Mouse (Mus musculus): ENCODE results near the gene Sema3d. TPM values are rescaled to one million over a fixed set of nuclear protein-coding genes. Genes with fewer than 3 reads are reported as not detected.

Gene Sema3d
- total RNA-seq, 2 experiments from 2014 or later = 0.87 to 1.5 TPM

GRCm38 (mm10) chr5:12499791-12500504, 116.8 kb downstream of the Sema3d start:
- DNase-seq = no peak

GRCm38 (mm10) chr5:12512471-12512870, 129.3 kb downstream of the Sema3d start:
- DNase-seq = no peak

DNA sequence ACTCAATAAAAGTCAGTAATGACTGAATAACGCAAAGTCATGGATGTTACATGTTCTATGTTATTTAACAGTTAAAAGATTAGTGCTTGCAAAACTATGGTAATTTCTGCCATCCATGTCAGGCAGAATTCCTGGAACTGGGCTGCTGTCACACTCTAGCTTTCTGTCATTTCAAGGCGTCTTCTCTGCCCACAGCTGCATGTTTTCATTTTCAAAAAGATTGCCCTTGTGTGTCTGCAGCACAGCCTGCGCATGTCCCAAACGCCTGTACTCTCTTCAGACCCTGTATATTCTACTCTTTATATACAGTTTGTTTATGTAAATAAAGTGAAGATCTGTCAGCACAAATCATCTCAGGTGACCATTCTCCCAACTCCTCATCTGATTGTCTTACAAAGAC, 132.1 kb downstream of the Sema3d start:
- no peak for DNase-seq

GRCm38 (mm10) chr5:12525235-12525767, 142.1 kb downstream of the Sema3d start:
- DNase-seq = no peak

DNA sequence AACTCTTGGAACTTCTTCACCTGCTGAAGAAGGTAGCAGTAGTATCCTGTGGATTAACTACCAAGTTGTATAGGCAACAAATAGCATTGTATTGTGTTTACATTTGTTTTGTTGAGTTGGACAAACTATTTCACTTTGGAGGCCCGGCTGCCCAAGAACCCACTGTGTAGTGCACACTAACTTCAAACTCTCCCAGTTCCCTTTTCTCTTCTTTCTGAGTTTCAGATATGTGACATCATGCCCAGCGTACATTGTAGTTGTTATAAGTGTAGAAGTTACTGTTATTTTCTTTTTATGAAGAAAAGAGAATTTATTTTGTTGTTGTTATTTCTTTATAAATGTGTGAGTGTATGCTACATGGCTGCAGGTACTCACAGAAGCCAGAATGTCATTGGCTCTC, 145.4 kb downstream of the Sema3d start:
- DNase-seq = no peak

DNA sequence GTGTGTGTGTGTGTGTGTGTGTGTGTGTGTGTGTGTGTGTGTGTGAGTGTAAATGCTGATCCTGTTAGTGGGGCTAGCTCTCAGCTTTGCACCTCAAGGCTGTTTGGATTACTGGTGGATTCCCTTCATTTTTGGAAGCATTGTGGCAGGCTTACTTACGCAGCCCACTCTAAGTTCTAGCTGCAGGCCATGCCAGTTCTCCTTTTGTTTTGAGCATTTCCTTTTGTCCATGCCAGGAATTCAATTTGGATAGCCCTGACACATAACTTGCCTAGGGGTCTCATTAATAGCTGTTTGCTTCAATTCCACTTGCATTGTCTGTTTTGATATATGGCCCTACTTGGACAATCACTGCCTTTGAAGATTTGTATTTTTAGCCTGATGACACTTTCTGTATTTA, 146.6 kb downstream of the Sema3d start:
- DNase-seq = no peak

GRCm38 (mm10) chr5:12541268-12541667, 158.1 kb downstream of the Sema3d start:
- no peak for DNase-seq

DNA sequence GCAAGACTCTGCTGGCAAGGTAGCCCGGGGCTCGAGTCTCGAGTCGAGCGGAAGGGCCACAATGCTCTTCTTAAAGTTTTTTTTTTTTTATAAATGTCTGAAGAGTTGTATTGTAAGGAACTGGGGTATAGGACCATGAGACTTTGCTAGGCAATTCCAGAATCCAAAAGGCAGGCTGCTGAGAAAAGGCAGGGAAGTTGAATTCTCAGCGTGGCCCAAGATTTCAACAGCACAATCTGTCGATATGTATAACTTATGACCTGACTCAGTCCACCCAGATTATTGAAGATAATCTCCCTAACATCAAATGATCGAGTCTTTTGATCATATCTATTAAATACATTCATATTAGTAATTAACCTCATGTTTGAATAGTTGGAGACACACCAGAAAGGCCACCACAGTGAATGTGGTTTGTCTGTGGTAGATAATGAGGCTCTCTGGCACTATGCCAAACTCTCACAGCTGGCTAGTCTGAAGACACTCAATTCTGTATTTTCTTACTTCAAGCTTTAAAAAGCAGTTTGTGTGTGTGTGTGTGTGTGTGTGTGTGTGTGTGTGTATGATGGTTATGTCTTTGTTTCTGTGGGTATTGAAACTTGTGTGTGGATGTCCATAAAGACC, 166.0 kb downstream of the Sema3d start:
- DNase-seq = no peak

DNA sequence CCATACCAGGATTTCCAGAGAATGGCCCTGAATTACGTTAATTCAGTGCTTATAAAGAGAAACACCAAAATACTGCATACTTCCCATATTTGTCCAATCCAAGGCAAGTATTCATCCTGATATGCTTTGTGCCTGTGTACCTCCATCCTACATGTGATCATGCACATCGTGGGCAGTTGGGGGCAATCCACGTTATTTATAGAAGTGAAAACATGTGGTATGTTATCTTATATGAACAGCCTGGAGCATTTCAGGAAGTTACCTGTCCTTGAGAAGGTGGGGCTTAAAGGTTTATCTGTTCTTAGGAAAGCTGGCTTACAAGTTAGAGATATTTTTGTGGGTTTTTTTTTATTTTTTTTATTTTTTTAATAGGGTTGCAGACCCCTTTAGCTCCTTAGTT, 172.2 kb downstream of the Sema3d start:
- DNase-seq = no peak

DNA sequence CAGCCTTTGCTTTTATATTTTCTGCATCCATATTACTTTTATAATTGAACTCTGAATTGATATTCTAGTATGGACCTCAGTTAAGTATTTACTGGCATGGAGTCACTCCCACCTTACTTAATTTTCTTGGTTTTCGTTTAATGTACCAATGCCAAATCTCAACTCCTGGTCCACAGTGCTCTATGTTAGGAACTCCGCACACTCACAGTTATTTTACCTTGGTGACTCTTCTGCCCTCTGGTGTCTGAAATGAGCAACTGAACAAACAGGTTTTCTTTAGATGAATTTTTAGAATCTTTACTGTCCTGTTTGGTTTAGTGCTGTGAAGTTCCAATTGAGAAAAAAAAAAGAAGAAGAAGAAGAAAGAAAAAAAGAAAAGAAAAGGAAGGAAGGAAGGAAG, 174.7 kb downstream of the Sema3d start:
- DNase-seq = no peak

DNA sequence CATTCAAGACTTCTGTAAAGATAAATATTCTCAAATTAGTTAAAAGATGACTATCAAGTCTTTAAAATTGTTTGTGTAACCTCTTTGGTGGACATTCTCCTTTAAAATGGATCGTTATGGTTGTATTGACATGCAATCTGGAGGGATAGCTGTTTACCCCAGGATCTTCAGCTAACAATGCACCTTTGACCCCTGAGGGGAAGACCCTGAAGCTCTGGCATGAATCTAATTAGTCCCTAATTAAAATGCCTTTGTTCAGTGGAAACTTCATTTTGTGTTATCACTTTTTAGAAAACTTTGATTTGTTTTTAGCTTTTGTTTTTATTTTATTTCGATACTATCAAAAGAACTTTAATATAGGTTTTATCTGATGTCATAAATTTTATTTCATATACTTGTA, 178.6 kb downstream of the Sema3d start:
- DNase-seq = no peak

DNA sequence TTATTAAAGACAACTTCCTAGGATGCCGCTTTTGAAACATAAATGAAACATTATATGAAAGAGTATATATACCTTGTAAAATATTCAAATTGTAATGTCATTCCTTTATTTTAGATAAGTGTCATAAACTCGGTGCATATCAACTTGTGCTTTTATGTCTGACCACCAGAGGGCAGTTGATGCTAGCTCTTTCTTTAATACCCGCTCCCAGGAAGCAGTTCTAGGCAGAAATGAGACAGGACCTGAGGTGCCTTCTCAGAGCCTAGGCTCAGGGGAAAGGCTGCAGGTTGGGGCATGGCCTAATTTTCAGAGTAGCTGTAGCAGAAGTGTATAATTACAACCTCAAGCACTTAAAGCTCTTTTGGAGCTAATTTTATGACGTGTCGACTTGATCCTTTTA, 179.0 kb downstream of the Sema3d start:
- no peak for DNase-seq

DNA sequence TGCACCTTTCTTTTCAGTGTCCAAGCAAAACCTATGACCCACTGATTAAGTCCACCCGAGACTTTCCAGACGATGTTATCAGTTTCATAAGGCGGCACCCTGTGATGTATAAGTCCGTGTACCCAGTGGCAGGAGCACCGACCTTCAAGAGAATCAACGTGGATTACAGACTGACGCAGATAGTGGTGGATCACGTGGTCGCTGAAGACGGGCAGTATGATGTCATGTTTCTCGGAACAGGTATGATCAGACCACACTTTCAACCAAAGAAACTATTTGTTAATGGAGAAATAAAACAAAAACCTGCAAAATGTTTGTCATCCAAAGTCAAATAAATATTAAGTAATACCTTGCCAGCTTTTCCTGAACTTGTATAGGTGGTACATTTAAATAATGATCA, 179.9 kb downstream of the Sema3d start:
- no peak for DNase-seq

DNA sequence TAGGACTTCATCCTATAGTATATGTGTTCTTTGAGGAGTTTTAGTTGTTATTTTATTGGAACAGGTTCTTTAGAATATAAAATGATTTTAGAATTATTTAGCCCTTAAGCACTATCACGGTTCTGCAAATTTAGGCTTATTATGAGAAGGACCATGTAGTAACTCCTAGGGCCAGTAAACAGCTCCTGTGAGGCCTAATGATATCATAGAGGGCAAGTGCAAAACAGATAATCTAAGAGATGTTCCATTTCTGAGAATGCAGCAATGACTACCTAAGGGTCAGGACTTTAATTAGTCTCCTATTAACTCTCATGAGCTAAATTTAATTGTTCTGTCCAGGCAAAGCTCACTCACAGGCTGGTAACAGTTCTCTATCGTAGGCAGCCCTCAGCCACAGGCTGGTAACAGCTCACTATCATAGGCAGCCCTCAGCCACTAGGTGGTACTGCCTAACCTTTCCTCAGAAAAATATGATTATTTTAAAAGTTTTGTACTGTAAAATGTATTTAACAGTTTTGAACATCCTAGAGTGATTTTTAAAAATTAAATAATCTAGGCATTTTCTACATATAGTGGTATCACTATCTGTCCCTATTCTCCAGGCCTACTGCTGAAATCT, 181.5 kb downstream of the Sema3d start:
- no peak for DNase-seq

- DNase-seq = no peak
Observed at GRCm38 (mm10) chr5:12566568-12566967, 183.4 kb downstream of the Sema3d start.

DNA sequence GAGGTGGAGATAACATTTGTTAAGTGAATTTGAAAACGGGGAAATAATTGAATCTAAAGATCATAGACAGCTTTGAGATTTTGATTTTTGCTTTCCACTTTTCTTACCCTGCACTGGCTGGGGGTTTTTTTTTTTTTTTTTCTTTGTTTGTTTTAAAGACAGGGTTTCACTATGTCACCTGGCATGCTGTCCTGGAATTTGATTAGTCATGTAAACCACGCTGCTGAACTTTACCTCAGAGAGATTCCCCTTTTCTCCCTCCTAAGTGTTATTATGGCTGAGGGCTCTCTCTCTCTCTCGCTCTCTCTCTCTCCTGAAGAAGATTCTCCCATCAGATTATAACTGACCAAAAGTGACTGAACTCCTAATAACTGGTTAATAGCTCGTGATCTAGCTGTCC, 191.4 kb downstream of the Sema3d start:
- DNase-seq = no peak

GRCm38 (mm10) chr5:12575262-12575661, 192.1 kb downstream of the Sema3d start:
- DNase-seq = no peak

DNA sequence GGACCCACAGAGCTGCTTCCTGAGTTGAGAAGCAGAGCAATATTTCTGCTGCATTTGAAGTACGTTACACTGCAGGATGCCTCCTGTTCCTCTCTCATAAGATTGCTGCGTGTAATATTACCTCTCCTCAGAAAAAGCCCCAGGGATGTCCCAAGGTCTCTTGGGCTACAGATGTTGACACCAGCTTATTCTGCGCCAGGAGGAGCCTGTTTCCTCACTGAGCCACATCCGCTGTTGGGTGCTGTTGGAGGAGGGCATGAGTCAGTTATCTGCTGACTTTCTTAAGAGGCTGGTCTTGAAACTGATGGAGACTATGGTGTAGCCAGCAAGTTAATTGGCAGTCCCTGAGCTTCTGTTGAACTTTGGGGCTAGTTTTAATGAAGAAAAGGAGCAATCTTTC, 196.6 kb downstream of the Sema3d start:
- DNase-seq = no peak

GRCm38 (mm10) chr5:12582540-12582939, 199.4 kb downstream of the Sema3d start:
- no peak for DNase-seq

- DNase-seq = no peak
Observed at GRCm38 (mm10) chr5:12583293-12583834, 200.2 kb downstream of the Sema3d start.

DNA sequence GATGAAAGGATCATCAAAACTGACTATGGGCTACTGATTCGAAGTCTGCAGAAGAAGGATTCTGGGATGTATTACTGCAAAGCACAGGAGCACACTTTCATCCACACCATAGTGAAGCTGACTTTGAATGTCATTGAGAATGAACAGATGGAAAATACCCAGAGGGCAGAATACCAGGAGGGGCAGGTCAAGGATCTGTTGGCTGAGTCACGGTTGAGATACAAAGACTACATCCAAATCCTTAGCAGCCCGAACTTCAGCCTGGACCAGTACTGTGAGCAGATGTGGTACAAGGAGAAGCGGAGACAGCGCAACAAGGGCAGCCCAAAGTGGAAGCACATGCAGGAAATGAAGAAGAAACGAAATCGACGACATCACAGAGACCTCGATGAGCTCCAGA, 201.7 kb downstream of the Sema3d start:
- DNase-seq = no peak

DNA sequence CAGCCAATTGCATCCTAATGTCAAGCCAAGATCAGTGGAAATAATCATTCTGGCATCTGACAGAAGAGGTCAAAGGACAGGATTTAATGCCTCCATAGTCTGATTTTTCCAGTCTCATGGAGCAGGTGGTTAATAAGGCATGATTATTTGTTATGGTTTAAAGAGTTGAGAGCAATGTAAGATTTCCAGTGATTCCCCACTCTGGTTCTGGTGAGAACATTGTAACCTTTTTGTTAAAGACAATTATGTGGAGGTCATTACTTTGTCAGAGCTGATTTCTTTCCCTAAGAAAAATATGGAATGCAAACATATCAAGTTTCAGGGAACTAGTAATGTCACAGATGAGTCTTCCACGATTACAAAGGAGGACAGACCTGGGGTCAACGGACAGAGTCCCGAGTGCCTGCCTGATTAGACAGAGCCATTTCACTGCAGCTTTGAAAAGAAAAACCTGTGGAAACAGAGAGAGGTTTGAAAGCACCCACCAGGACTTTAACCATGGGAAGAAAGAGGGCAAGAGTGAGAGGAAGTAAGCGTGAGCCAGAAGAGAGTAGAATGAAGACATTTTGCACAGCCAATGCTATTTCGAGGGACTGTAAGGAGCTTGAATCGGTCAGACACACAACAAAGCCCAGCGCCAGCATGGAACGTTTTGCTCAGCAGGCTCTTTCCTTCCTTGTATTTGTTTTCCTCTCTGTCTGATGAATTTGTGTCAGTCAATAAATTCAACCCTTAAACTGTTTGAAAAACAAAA, 251.2 kb downstream of the Sema3d start:
- no peak for DNase-seq
